Mouse (Mus musculus): Measurements from ENCODE around the gene Mmab.

DNA sequence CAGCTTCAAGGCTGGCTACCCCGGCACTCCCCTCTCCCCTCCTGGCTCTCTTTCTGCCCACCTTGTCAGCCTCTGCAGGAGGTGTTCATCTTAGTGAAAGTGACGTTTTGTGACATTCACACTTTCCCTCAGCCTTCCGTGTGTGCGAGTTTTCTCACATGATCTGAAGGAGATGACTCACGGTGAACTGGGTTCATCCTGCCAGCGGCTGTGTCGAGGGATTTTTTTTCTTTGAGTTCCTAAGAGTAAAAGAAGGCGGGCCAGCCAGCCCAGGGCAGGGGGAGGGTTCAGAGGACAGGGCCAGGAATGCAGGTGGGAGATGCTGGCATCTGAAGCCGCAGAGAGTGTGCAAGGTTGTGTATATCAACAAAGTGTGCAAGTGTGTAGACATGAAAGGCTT lies 50.7 kb downstream of the Mmab start:
- TF ChIP-seq CTCF (conservative IDR thresholded peaks at IDR 0.05; ENCODE audit: low read length) (no peak), POU5F1 (IDR thresholded peaks at IDR 0.05; ENCODE audit: borderline replicate concordance, low read length) (no peak), NANOG (IDR thresholded peaks at IDR 0.05; ENCODE audit: borderline replicate concordance, low read length) (no peak)

Measured in E14TG2a.4 (cell line).